Mouse (Mus musculus): Measurements from ENCODE around the gene Cers1. TPM values are rescaled to one million over a fixed set of nuclear protein-coding genes. Genes with fewer than 3 reads are reported as not detected.

The Cers1 gene
- total and polyA plus RNA-seq, 3 experiments, result 5.0 to 7.7 TPM; not detected in 1

DNA sequence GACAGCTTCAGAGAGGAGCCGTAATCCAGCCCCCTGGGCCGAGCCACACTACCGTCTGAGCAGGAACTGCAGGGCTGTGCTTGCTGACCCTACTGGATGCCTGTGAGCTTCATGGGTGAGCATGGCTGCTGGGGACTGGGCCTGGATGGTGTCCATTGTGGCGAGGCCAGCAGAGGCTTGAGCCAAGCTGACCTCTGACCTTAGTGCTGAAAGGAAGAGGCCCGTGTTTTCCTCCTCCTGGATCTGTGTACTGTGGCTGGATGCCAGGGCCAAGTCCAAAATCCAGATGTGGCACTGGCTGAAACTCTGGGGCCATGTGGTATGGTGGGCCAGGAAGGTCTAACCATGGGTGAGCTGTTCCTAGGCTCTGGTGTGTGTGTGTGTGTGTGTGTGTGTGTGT lies 48.5 kb downstream of the Cers1 start:
- Histone ChIP-seq H3K4me3 (ENCODE audit: control insufficient read depth in 1 of 2, insufficient read depth in 1 of 2, low read depth in 2 of 2, low read length in 2 of 2) (no peak overlapping the region), H3K9me3 (replicated peaks; ENCODE audit: insufficient read depth, low read length) (no peaks in the 10 kb centered on the region), H3K79me2 (ENCODE audit: control insufficient read depth, insufficient read depth, low read length, poor library complexity) (no peaks in the 10 kb centered on the region), H3K9ac (ENCODE audit: control insufficient read depth, low read depth, low read length, poor library complexity, severe bottlenecking) (no peak overlapping the region), H3K27me3 (ENCODE audit: control insufficient read depth in 1 of 2, insufficient read depth in 2 of 2, low read length in 2 of 2) (no peaks in the 10 kb centered on the region), H3K36me3 (ENCODE audit: control insufficient read depth in 1 of 2, insufficient read depth in 2 of 2, low read length in 2 of 2) (no peaks in the 10 kb centered on the region), H3K27ac (ENCODE audit: control insufficient read depth, low read depth, low read length) (no peak overlapping the region), H3K4me1 (ENCODE audit: control insufficient read depth in 1 of 2, insufficient read depth in 2 of 2, low read length in 2 of 2) (no peaks in the 10 kb centered on the region)
- no peak for TF ChIP-seq MXI1 (IDR thresholded peaks at IDR 0.05; ENCODE audit: low read depth, low read length)
- TF ChIP-seq GABPA (IDR thresholded peaks at IDR 0.05; ENCODE audit: low read depth, low read length), result no peak
- no peak for TF ChIP-seq ZC3H11A (IDR thresholded peaks at IDR 0.05; ENCODE audit: low read depth, low read length)
- no peak for TF ChIP-seq MEF2A (IDR thresholded peaks at IDR 0.05; ENCODE audit: extremely low read depth, insufficient replicate concordance, low read depth, low read length, poor library complexity, severe bottlenecking)
- TF ChIP-seq USF2 (IDR thresholded peaks at IDR 0.05; ENCODE audit: borderline replicate concordance in 1 of 2, insufficient read depth in 1 of 2, low read depth in 1 of 2, low read length in 2 of 2), result no peak
- TF ChIP-seq MYC (IDR thresholded peaks at IDR 0.05; ENCODE audit: low read depth, low read length), result no peak
- TF ChIP-seq E2F4 (IDR thresholded peaks at IDR 0.05; ENCODE audit: borderline replicate concordance, low read depth, low read length), result no peak
- TF ChIP-seq MYB (IDR thresholded peaks at IDR 0.05; ENCODE audit: low read depth, low read length), result no peak
- TF ChIP-seq USF1 (IDR thresholded peaks at IDR 0.05; ENCODE audit: low read depth, low read length), result no peak
- no peak for DNase-seq (ENCODE audit: low read depth, low spot score)

DNA sequence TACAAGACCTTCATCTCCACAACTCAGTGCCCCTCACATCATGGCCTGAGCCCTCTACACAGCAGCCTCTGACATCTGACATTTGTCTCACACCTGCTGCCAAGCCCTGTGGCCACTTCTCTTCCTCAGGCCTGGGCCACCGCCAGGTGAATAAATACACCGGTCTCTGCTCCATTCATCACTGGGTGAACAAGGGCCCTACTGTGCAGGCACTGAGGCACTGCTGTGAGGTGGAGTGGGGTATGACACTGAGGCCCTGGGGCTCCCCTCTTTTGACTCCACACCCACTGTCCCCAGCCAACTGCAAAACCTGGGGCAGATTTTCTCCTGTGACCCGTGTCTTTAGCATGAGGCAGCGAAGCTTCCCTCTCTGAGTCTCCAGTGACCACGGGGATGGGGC lies 51.0 kb downstream of the Cers1 start:
- Histone ChIP-seq H3K27me3 (ENCODE audit: control insufficient read depth in 1 of 2, insufficient read depth in 2 of 2, low read length in 2 of 2) (no peaks in the 10 kb centered on the region), H3K79me2 (ENCODE audit: control insufficient read depth, insufficient read depth, low read length, poor library complexity) (no peaks in the 10 kb centered on the region), H3K36me3 (ENCODE audit: control insufficient read depth in 1 of 2, insufficient read depth in 2 of 2, low read length in 2 of 2) (no peaks in the 10 kb centered on the region), H3K4me3 (ENCODE audit: control insufficient read depth in 1 of 2, insufficient read depth in 1 of 2, low read depth in 2 of 2, low read length in 2 of 2) (no peak overlapping the region), H3K9me3 (replicated peaks; ENCODE audit: insufficient read depth, low read length) (no peaks in the 10 kb centered on the region), H3K9ac (ENCODE audit: control insufficient read depth, low read depth, low read length, poor library complexity, severe bottlenecking) (no peak overlapping the region), H3K4me1 (ENCODE audit: control insufficient read depth in 1 of 2, insufficient read depth in 2 of 2, low read length in 2 of 2) (no peaks in the 10 kb centered on the region), H3K27ac (ENCODE audit: control insufficient read depth, low read depth, low read length) (no peak overlapping the region)
- no peak for TF ChIP-seq RAD21 (IDR thresholded peaks at IDR 0.05; ENCODE audit: low read depth, low read length)
- no peak for TF ChIP-seq ZNF384 (IDR thresholded peaks at IDR 0.05; ENCODE audit: low read depth, low read length)
- no peak for TF ChIP-seq HCFC1 (IDR thresholded peaks at IDR 0.05; ENCODE audit: low read depth, low read length)
- TF ChIP-seq ZKSCAN1 (IDR thresholded peaks at IDR 0.05; ENCODE audit: low read depth, low read length), result no peak
- TF ChIP-seq BHLHE40 (IDR thresholded peaks at IDR 0.05; ENCODE audit: borderline replicate concordance, low read depth, low read length), result no peak
- TF ChIP-seq NRF1 (IDR thresholded peaks at IDR 0.05; ENCODE audit: insufficient read depth, low read depth, low read length, poor library complexity, severe bottlenecking), result no peak
- TF ChIP-seq SIN3A (IDR thresholded peaks at IDR 0.05; ENCODE audit: low read length), result no peak
- no peak for TF ChIP-seq MAX (IDR thresholded peaks at IDR 0.05; ENCODE audit: low read length)
- TF ChIP-seq ZMIZ1 (IDR thresholded peaks at IDR 0.05; ENCODE audit: low read depth, low read length), result no peak
- no peak for TF ChIP-seq TAL1 (IDR thresholded peaks at IDR 0.05; ENCODE audit: low read length)
- TF ChIP-seq POLR2AphosphoS5 (IDR thresholded peaks at IDR 0.05; ENCODE audit: borderline replicate concordance, low read depth, low read length), result no peak
- no peak for TF ChIP-seq MXI1 (IDR thresholded peaks at IDR 0.05; ENCODE audit: low read depth, low read length)
- TF ChIP-seq CHD2 (IDR thresholded peaks at IDR 0.05; ENCODE audit: low read length), result no peak
- no peak for DNase-seq (ENCODE audit: low read depth, low spot score)

Data from MEL (cell line).